Mouse (Mus musculus): ENCODE measurements around the gene Plekhm3. TPM values are rescaled to one million over a fixed set of nuclear protein-coding genes. Genes with fewer than 3 reads are reported as not detected.
"Not testable (repeated sequence)": the region's sequence is repeated elsewhere in the genome, so short reads cannot be mapped to it uniquely, and the experiment has no call there.

The Plekhm3 gene
- polyA plus RNA-seq (2015; fragmentation: Nextera tagmentation; extraction: Ambion mirVana), result 6.8 and 7.8 TPM in 2 replicates

GRCm38 (mm10) chr1:64956479-64956961 lies at the start of gene Plekhm3:
Gene Plekhm3, minus strand, starts transcription at chr1:64956824.
- Histone ChIP-seq H3K9ac (peak within 1 kb of the TSS; percentile 75), H3K36me3 (no peaks in the 10 kb centered on the region), H3K27ac (peak within 1 kb of the TSS; percentile 72), H3K4me2 (peak within 1 kb of the TSS; percentile 63), H3K27me3 (no peaks in the 10 kb centered on the region), H3K4me3 (replicated peaks) (peak within 1 kb of the TSS; percentile 92), H3K9me3 (replicated peaks) (no peaks in the 10 kb centered on the region), H3K4me1 (no peaks in the 10 kb centered on the region)
- under 1% methylated on average over 43 of the region's 43 CpGs for WGBS
- peak; percentile 95 for ATAC-seq (replicated peaks; ENCODE audit: low FRiP score)

GRCm38 (mm10) chr1:65005575-65005974 lies 49.0 kb upstream of the Plekhm3 start:
- WGBS, result 59% methylated on average over 6 of the region's 6 CpGs
- H3K36me3 ChIP-seq, result no peaks in the 10 kb centered on the region
- no peak for ATAC-seq (replicated peaks; ENCODE audit: low FRiP score)
- no peaks in the 10 kb centered on the region for H3K9me3 ChIP-seq (replicated peaks)
- H3K4me1 ChIP-seq, result no peaks in the 10 kb centered on the region
- H3K4me2 ChIP-seq, result no peak overlapping the region
- H3K27ac ChIP-seq, result no peak overlapping the region
- H3K4me3 ChIP-seq (replicated peaks), result no peak overlapping the region
- no peak overlapping the region for H3K9ac ChIP-seq
- no peaks in the 10 kb centered on the region for H3K27me3 ChIP-seq

- Histone ChIP-seq H3K9me3 (replicated peaks) (no peaks in the 10 kb centered on the region), H3K4me3 (replicated peaks) (no peak overlapping the region), H3K9ac (no peak overlapping the region), H3K27me3 (no peaks in the 10 kb centered on the region), H3K36me3 (no peaks in the 10 kb centered on the region), H3K4me1 (no peaks in the 10 kb centered on the region), H3K27ac (no peak overlapping the region), H3K4me2 (no peak overlapping the region)
- whole genome bisulfite sequencing, result 82% methylated on average over 4 of the region's 4 CpGs
- ATAC-seq (replicated peaks; ENCODE audit: low FRiP score), result no peak
Observed at GRCm38 (mm10) chr1:65004526-65004925, 47.9 kb upstream of the Plekhm3 start.

GRCm38 (mm10) chr1:64993206-64993605 lies 36.6 kb upstream of the Plekhm3 start:
- Histone ChIP-seq H3K4me3 (replicated peaks) (no peak overlapping the region), H3K9me3 (replicated peaks) (no peaks in the 10 kb centered on the region), H3K4me1 (no peaks in the 10 kb centered on the region), H3K36me3 (no peaks in the 10 kb centered on the region), H3K9ac (no peak overlapping the region), H3K4me2 (no peak overlapping the region), H3K27me3 (no peaks in the 10 kb centered on the region), H3K27ac (no peak overlapping the region)
- ATAC-seq (replicated peaks; ENCODE audit: low FRiP score), result no peak
- WGBS, result 73% methylated on average over 4 of the region's 4 CpGs

- Histone ChIP-seq H3K27ac (no peak overlapping the region), H3K4me1 (no peaks in the 10 kb centered on the region)
- no peak for ATAC-seq (replicated peaks; ENCODE audit: low FRiP score)
Observed at GRCm38 (mm10) chr1:64988176-64988575, 31.6 kb upstream of the Plekhm3 start.

GRCm38 (mm10) chr1:64986120-64986519 lies 29.5 kb upstream of the Plekhm3 start:
- ATAC-seq (replicated peaks; ENCODE audit: low FRiP score), result no peak
- no peak overlapping the region for H3K4me3 ChIP-seq (replicated peaks)
- no peaks in the 10 kb centered on the region for H3K27me3 ChIP-seq
- no peak overlapping the region for H3K9ac ChIP-seq
- no peak overlapping the region for H3K4me2 ChIP-seq
- WGBS, result 52% methylated on average over 7 of the region's 7 CpGs
- H3K36me3 ChIP-seq, result no peaks in the 10 kb centered on the region
- H3K27ac ChIP-seq, result no peak overlapping the region
- no peaks in the 10 kb centered on the region for H3K4me1 ChIP-seq
- H3K9me3 ChIP-seq (replicated peaks), result no peaks in the 10 kb centered on the region

More at GRCm38 (mm10) chr1:64988176-64988575, 31.6 kb upstream of the Plekhm3 start:
- no peak overlapping the region for H3K4me3 ChIP-seq (replicated peaks)
- H3K36me3 ChIP-seq, result no peaks in the 10 kb centered on the region
- no peaks in the 10 kb centered on the region for H3K27me3 ChIP-seq
- no peak overlapping the region for H3K9ac ChIP-seq
- no peaks in the 10 kb centered on the region for H3K9me3 ChIP-seq (replicated peaks)
- H3K4me2 ChIP-seq, result no peak overlapping the region

- 76% methylated on average over 3 of the region's 3 CpGs for WGBS
- H3K27me3 ChIP-seq, result no peaks in the 10 kb centered on the region
- no peak for ATAC-seq (replicated peaks; ENCODE audit: low FRiP score)
- H3K9me3 ChIP-seq (replicated peaks), result no peaks in the 10 kb centered on the region
- no peak overlapping the region for H3K9ac ChIP-seq
- 0 out of 2 replicates have a peak, but pooled peaks cover 2% of the 10 kb centered on the region for H3K4me1 ChIP-seq
- H3K4me3 ChIP-seq (replicated peaks), result no peak overlapping the region
- H3K4me2 ChIP-seq, result no peak overlapping the region
- no peak overlapping the region for H3K27ac ChIP-seq
- H3K36me3 ChIP-seq, result no peaks in the 10 kb centered on the region
Observed at GRCm38 (mm10) chr1:64983247-64983646, 26.6 kb upstream of the Plekhm3 start.

GRCm38 (mm10) chr1:64978321-64978799 lies 21.7 kb upstream of the Plekhm3 start:
- 0 out of 2 replicates have a peak, but pooled peaks cover 5% of the 10 kb centered on the region for H3K4me1 ChIP-seq
- H3K36me3 ChIP-seq, result no peaks in the 10 kb centered on the region
- ATAC-seq (replicated peaks; ENCODE audit: low FRiP score), result peak; percentile 69
- H3K4me3 ChIP-seq (replicated peaks), result no peak overlapping the region
- no peak overlapping the region for H3K27ac ChIP-seq
- H3K4me2 ChIP-seq, result no peak overlapping the region
- H3K9ac ChIP-seq, result no peak overlapping the region
- H3K9me3 ChIP-seq (replicated peaks), result no peaks in the 10 kb centered on the region
- 66% methylated on average over 7 of the region's 7 CpGs for WGBS
- H3K27me3 ChIP-seq, result no peaks in the 10 kb centered on the region

GRCm38 (mm10) chr1:64975346-64975745 lies 18.7 kb upstream of the Plekhm3 start:
- H3K9ac ChIP-seq, result no peak overlapping the region
- H3K27ac ChIP-seq, result no peak overlapping the region
- H3K4me2 ChIP-seq, result no peak overlapping the region
- H3K9me3 ChIP-seq (replicated peaks), result no peaks in the 10 kb centered on the region
- 0 out of 2 replicates have a peak, but pooled peaks cover 5% of the 10 kb centered on the region for H3K4me1 ChIP-seq
- 34% methylated on average over 7 of the region's 7 CpGs for WGBS
- no peaks in the 10 kb centered on the region for H3K36me3 ChIP-seq
- H3K27me3 ChIP-seq, result no peaks in the 10 kb centered on the region
- ATAC-seq (replicated peaks; ENCODE audit: low FRiP score), result no peak
- no peak overlapping the region for H3K4me3 ChIP-seq (replicated peaks)

- 0 out of 2 replicates have a peak, but pooled peaks cover 2% of the 10 kb centered on the region for H3K4me1 ChIP-seq
- no peak for ATAC-seq (replicated peaks; ENCODE audit: low FRiP score)
- H3K4me3 ChIP-seq (replicated peaks), result no peak overlapping the region
- no peak overlapping the region for H3K4me2 ChIP-seq
- 0 out of 2 replicates have a peak, but pooled peaks cover 3% of the 10 kb centered on the region for H3K9me3 ChIP-seq (replicated peaks)
- H3K9ac ChIP-seq, result no peak overlapping the region
- no peaks in the 10 kb centered on the region for H3K36me3 ChIP-seq
- H3K27ac ChIP-seq, result no peak overlapping the region
- 69% methylated on average over 5 of the region's 5 CpGs for WGBS
- no peaks in the 10 kb centered on the region for H3K27me3 ChIP-seq
Observed at GRCm38 (mm10) chr1:64970685-64971084, 14.1 kb upstream of the Plekhm3 start.

- Histone ChIP-seq H3K27ac (peak overlapping the region; percentile 72), H3K9me3 (replicated peaks) (no peaks in the 10 kb centered on the region), H3K9ac (peak overlapping the region; percentile 75), H3K27me3 (no peaks in the 10 kb centered on the region), H3K4me3 (replicated peaks) (peak overlapping the region; percentile 92), H3K36me3 (no peaks in the 10 kb centered on the region), H3K4me2 (peak overlapping the region; percentile 63), H3K4me1 (no peaks in the 10 kb centered on the region)
- WGBS, result 53% methylated on average over 8 of the region's 8 CpGs
- peak; percentile 61; the same call in 1 of the 2 replicates for ATAC-seq (replicated peaks; ENCODE audit: low FRiP score)
Observed at GRCm38 (mm10) chr1:64957021-64957489, 431 bp upstream of the Plekhm3 start.

- H3K27ac ChIP-seq; ATAC-seq (replicated peaks; ENCODE audit: low FRiP score); H3K36me3 ChIP-seq; H3K4me1 ChIP-seq; H3K9me3 ChIP-seq (replicated peaks); H3K27me3 ChIP-seq; H3K4me2 ChIP-seq; H3K4me3 ChIP-seq (replicated peaks); H3K9ac ChIP-seq: not testable (repeated sequence)
- WGBS, result 91% methylated on average over 7 of the region's 7 CpGs
Observed at GRCm38 (mm10) chr1:64954786-64955185, 1.8 kb downstream of the Plekhm3 start.

GRCm38 (mm10) chr1:64950271-64950670 lies 6.4 kb downstream of the Plekhm3 start:
- WGBS, result 87% methylated on average over 3 of the region's 3 CpGs
- Histone ChIP-seq H3K4me2 (no peak overlapping the region), H3K27me3 (no peaks in the 10 kb centered on the region), H3K9ac (no peak overlapping the region), H3K9me3 (replicated peaks) (no peaks in the 10 kb centered on the region), H3K4me1 (no peaks in the 10 kb centered on the region), H3K4me3 (replicated peaks) (no peak overlapping the region), H3K36me3 (no peaks in the 10 kb centered on the region), H3K27ac (no peak overlapping the region)
- no peak for ATAC-seq (replicated peaks; ENCODE audit: low FRiP score)
